Mouse (Mus musculus): ENCODE data around the gene Tmem214.

- TF ChIP-seq CTCF (IDR thresholded peaks at IDR 0.05; ENCODE audit: borderline replicate concordance, insufficient read depth, low read depth, low read length), result no peak
- TF ChIP-seq POLR2A (IDR thresholded peaks at IDR 0.05; ENCODE audit: borderline replicate concordance, insufficient read depth, low read length), result no peak
Observed at GRCm38 (mm10) chr5:30867712-30868111, at the start of gene Tmem214.

All from cerebellum, adult 2 months (tissue).